Mouse (Mus musculus): Measurements from ENCODE around the gene Atf6. TPM values are rescaled to one million over a fixed set of nuclear protein-coding genes. Genes with fewer than 3 reads are reported as not detected.

The Atf6 gene
- polyA plus RNA-seq, 1 experiment = 43.1 TPM

DNA sequence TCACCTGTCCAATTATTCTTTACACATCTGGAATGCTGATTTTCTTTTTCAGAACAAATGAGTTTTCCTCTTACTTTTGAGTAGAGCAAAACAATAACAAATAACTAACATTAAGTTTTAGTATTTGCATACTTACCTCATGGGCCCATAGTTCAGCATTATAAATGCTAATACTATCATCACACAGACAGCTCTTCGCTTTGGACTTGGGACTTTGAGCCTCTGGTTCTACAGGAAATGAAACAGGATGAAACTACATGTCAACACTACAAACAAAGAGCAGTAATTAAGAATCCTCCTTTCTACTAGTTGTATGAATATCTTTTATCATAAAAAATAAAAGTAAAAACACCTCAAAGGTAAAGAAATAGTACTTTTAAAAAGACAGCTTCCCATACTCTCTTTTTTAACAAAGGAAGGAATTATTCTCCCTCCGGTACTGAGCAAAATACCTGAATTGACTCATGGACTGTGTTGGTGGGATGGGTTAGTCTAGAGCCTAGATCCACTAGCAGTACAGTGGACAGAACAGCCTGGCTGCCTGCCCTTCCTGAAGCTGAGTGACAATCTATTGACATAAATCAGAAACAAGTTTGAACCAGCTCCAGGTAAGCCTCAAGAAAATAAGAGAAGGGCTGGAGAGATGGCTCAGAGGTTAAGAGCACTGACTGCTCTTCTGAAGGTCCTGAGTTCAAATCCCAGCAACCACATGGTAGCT lies 52.1 kb downstream of the Atf6 start:
- Histone ChIP-seq H3K4me3 (ENCODE audit: insufficient read depth, low read length) (no peak overlapping the region), H3K4me1 (ENCODE audit: control insufficient read depth, insufficient read depth, low read length) (peaks cover 19% of the 10 kb centered on the region), H3K27ac (ENCODE audit: insufficient read depth, low read depth, low read length) (no peak overlapping the region)
- TF ChIP-seq CTCF (IDR thresholded peaks at IDR 0.05; ENCODE audit: low read depth, low read length) = no peak
- no peak for TF ChIP-seq POLR2A (IDR thresholded peaks at IDR 0.05; ENCODE audit: borderline replicate concordance, low read depth, low read length)

DNA sequence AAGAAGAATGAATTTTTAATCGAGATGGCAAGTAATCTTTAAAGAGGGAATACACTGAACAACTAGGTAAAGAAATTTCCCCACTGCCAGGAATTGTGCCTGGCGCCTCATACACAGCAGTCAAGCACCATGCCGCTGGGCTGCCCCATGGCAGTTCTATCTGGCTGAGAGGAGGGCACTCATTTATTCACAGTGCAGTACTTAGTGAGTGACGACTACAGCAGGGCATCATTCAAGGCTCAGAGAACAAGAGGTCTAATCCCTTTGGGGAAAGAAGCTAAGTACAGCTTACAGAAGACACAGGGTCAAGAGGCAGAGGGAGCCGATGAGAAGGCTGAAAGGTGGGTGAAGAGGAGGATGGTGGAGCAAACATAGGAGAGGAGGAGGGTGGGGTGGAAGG lies 54.7 kb downstream of the Atf6 start:
- no peak overlapping the region for H3K27ac ChIP-seq (ENCODE audit: insufficient read depth, low read depth, low read length)
- H3K4me3 ChIP-seq (ENCODE audit: insufficient read depth, low read length) = no peak overlapping the region
- TF ChIP-seq POLR2A (IDR thresholded peaks at IDR 0.05; ENCODE audit: borderline replicate concordance, low read depth, low read length) (no peak), CTCF (IDR thresholded peaks at IDR 0.05; ENCODE audit: low read depth, low read length) (no peak)
- peaks cover 17% of the 10 kb centered on the region for H3K4me1 ChIP-seq (ENCODE audit: control insufficient read depth, insufficient read depth, low read length)

DNA sequence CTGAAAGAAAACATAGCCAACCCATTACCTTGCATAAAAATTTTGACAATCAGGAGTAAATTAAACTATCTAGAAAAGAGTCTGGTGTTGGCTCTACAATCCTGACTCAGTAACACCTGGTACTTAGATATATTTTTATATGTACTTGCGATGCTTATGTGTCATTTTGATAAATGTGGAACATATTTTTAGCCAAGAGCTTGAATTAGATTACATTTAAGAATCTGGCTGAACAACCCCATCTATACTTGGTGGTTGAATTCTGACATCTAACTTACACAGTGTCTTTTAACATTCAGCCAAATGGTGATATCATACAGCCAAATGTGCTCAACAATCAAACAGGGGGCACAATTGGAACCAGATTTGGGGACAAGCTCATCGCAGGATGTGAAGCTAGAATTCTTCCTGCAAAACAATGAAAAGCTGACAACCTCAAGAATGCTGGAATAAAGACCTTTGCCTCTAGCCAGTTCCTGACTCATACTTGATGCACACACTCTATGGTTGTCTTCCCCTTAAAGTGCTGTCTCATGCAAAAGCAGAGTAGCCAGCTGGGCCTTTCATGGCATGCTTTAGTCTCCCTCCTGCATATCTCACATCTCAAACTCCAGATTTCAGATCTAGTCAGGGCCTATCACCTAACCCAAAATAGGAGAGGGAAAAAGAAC lies 59.8 kb downstream of the Atf6 start:
- no peak overlapping the region for H3K4me3 ChIP-seq (ENCODE audit: insufficient read depth, low read length)
- H3K4me1 ChIP-seq (ENCODE audit: control insufficient read depth, insufficient read depth, low read length) = peaks cover 31% of the 10 kb centered on the region
- H3K27ac ChIP-seq (ENCODE audit: insufficient read depth, low read depth, low read length) = peak overlapping the region; percentile 54
- no peak for TF ChIP-seq CTCF (IDR thresholded peaks at IDR 0.05; ENCODE audit: low read depth, low read length)
- no peak for TF ChIP-seq POLR2A (IDR thresholded peaks at IDR 0.05; ENCODE audit: borderline replicate concordance, low read depth, low read length)

DNA sequence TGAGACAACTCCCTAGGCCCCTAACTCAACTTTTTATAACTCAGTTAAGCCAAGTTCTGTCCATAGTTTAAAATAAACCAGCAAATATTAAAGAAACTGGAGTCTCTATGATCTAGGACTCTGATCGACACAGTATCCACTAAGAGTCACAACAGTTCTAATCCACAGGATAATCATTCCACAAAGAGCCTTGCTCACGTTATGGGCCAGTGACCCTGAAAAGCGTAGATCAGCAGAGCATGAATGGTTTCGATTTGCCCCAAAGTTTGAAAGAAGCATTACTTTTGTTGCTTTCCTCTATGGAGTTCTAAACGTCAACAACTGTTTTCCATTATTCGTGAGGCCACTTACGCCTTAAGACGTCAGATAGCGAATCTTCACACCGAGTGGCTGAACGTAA lies 62.9 kb downstream of the Atf6 start:
- H3K27ac ChIP-seq (ENCODE audit: insufficient read depth, low read depth, low read length) = no peak overlapping the region
- H3K4me3 ChIP-seq (ENCODE audit: insufficient read depth, low read length) = no peak overlapping the region
- peaks cover 35% of the 10 kb centered on the region for H3K4me1 ChIP-seq (ENCODE audit: control insufficient read depth, insufficient read depth, low read length)
- no peak for TF ChIP-seq POLR2A (IDR thresholded peaks at IDR 0.05; ENCODE audit: borderline replicate concordance, low read depth, low read length)

DNA sequence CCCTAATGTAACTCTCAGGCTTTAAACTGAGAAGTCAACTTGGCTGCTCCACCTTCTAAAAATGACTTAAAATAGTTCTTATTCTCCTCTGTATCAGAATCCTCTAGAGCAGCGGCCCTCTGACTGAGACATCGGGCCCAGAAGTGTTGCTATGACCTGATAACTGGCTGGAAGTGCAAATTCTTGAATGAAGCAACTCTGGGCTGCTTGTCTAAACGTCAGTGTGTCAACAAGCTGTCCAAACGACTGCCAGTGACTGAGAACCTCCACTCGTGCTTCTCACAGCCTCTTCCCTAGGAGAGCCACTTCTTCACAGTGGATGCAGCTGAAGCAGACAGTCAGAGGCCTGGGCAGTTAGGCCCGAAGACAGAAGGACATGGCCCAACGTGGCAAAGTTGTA lies 64.9 kb downstream of the Atf6 start:
- peaks cover 29% of the 10 kb centered on the region for H3K4me1 ChIP-seq (ENCODE audit: control insufficient read depth, insufficient read depth, low read length)
- TF ChIP-seq POLR2A (IDR thresholded peaks at IDR 0.05; ENCODE audit: borderline replicate concordance, low read depth, low read length) (no peak), CTCF (IDR thresholded peaks at IDR 0.05; ENCODE audit: low read depth, low read length) (no peak)
- H3K4me3 ChIP-seq (ENCODE audit: insufficient read depth, low read length) = no peak overlapping the region
- no peak overlapping the region for H3K27ac ChIP-seq (ENCODE audit: insufficient read depth, low read depth, low read length)

- Histone ChIP-seq H3K27ac (ENCODE audit: insufficient read depth, low read depth, low read length) (no peak overlapping the region), H3K4me3 (ENCODE audit: insufficient read depth, low read length) (no peak overlapping the region), H3K4me1 (ENCODE audit: control insufficient read depth, insufficient read depth, low read length) (peaks cover 29% of the 10 kb centered on the region)
- TF ChIP-seq CTCF (IDR thresholded peaks at IDR 0.05; ENCODE audit: low read depth, low read length) = no peak
- TF ChIP-seq POLR2A (IDR thresholded peaks at IDR 0.05; ENCODE audit: borderline replicate concordance, low read depth, low read length) = no peak
Measured at GRCm38 (mm10) chr1:170800694-170801093, 66.9 kb downstream of the Atf6 start.

DNA sequence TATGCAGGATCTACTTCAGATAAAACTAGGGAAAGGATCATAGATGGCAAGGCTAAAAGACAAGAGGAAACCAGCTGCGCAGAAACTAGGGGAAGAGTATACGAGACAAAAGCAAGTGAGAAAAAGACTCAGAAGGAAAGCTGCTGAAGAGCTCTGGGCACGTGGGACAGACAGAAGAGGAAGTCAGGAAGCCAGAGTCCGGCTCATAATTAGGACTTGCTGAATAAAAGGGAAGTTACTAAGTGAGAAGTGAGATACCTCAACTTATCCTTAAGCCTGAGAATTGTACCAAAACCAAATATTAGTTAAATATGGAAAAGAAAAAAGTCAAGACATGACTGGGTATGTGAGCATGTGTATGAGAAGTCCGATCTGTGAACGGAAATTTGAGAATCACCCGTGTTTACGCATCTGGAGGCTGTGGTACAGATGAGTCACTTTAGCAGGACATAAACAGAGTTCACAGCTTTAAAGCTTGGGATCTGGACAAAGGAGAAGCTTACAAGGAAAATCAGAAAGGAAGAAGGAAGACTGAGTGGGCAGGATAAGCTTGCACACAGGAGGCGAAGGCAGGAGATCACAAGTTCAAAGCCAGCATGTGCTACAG lies 71.7 kb downstream of the Atf6 start:
- Histone ChIP-seq H3K4me3 (ENCODE audit: insufficient read depth, low read length) (peak overlapping the region; percentile 21; the same call in 1 of the 2 replicates), H3K4me1 (ENCODE audit: control insufficient read depth, insufficient read depth, low read length) (peaks cover 47% of the 10 kb centered on the region), H3K27ac (ENCODE audit: insufficient read depth, low read depth, low read length) (peak overlapping the region; percentile 100)
- TF ChIP-seq POLR2A (IDR thresholded peaks at IDR 0.05; ENCODE audit: borderline replicate concordance, low read depth, low read length) (no peak), CTCF (IDR thresholded peaks at IDR 0.05; ENCODE audit: low read depth, low read length) (no peak)

- Histone ChIP-seq H3K4me3 (ENCODE audit: insufficient read depth, low read length) (no peak overlapping the region), H3K4me1 (ENCODE audit: control insufficient read depth, insufficient read depth, low read length) (peaks cover 35% of the 10 kb centered on the region), H3K27ac (ENCODE audit: insufficient read depth, low read depth, low read length) (peak overlapping the region; percentile 22)
- no peak for TF ChIP-seq CTCF (IDR thresholded peaks at IDR 0.05; ENCODE audit: low read depth, low read length)
- TF ChIP-seq POLR2A (IDR thresholded peaks at IDR 0.05; ENCODE audit: borderline replicate concordance, low read depth, low read length) = no peak
Measured at GRCm38 (mm10) chr1:170791542-170791941, 76.0 kb downstream of the Atf6 start.

DNA sequence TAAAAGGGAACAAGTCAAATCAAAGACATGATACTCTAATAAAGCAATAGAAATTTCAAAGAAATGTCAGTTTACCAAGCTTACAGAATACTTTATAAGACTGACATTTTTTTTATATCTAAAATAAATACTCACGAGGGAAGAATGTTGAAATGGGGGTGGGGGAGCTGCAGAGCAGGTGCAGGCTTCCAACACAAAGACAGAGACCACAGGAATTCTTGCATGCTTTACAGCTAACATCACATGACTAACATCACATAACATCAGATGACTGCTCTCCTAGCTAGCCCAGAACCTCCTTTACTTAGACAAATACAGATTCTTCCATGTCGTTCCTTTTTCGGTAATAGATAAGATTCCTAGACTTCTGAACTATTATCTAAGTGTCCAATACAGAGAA lies 76.6 kb downstream of the Atf6 start:
- TF ChIP-seq CTCF (IDR thresholded peaks at IDR 0.05; ENCODE audit: low read depth, low read length) (no peak), POLR2A (IDR thresholded peaks at IDR 0.05; ENCODE audit: borderline replicate concordance, low read depth, low read length) (no peak)
- Histone ChIP-seq H3K27ac (ENCODE audit: insufficient read depth, low read depth, low read length) (peak overlapping the region; percentile 42; the same call in 1 of the 2 replicates), H3K4me3 (ENCODE audit: insufficient read depth, low read length) (no peak overlapping the region), H3K4me1 (ENCODE audit: control insufficient read depth, insufficient read depth, low read length) (peaks cover 33% of the 10 kb centered on the region)

DNA sequence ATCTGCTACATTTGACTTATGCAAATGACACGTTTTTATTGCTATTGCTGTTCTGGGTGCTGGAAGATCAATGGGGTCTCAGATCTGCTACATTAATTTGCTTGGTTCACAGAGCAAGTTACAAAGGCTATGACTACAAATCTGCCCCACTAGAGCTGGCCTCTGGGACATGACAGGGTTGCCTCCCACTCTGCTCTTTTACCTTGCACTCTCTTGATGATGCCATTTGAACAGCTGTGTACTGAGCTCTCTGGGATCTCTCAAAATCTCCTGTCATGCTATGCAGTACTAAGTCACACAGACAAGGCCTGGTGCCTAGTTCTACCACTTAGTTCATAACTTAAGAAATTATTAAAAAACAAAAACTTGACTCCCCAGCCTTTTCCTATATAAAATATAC lies 79.9 kb downstream of the Atf6 start:
- no peak for TF ChIP-seq POLR2A (IDR thresholded peaks at IDR 0.05; ENCODE audit: borderline replicate concordance, low read depth, low read length)
- TF ChIP-seq CTCF (IDR thresholded peaks at IDR 0.05; ENCODE audit: low read depth, low read length) = no peak
- Histone ChIP-seq H3K4me3 (ENCODE audit: insufficient read depth, low read length) (no peak overlapping the region), H3K27ac (ENCODE audit: insufficient read depth, low read depth, low read length) (no peak overlapping the region), H3K4me1 (ENCODE audit: control insufficient read depth, insufficient read depth, low read length) (peaks cover 17% of the 10 kb centered on the region)
